Mouse (Mus musculus) testis, postnatal 14 days (tissue): Measurements from ENCODE around the gene March9.

ENCODE experiments used
- DNase-seq: peaks from one replicate; pipeline ENCODE4 v3.0.0; 2021; ENCODE audit warnings: low spot score

The March9 gene

DNA sequence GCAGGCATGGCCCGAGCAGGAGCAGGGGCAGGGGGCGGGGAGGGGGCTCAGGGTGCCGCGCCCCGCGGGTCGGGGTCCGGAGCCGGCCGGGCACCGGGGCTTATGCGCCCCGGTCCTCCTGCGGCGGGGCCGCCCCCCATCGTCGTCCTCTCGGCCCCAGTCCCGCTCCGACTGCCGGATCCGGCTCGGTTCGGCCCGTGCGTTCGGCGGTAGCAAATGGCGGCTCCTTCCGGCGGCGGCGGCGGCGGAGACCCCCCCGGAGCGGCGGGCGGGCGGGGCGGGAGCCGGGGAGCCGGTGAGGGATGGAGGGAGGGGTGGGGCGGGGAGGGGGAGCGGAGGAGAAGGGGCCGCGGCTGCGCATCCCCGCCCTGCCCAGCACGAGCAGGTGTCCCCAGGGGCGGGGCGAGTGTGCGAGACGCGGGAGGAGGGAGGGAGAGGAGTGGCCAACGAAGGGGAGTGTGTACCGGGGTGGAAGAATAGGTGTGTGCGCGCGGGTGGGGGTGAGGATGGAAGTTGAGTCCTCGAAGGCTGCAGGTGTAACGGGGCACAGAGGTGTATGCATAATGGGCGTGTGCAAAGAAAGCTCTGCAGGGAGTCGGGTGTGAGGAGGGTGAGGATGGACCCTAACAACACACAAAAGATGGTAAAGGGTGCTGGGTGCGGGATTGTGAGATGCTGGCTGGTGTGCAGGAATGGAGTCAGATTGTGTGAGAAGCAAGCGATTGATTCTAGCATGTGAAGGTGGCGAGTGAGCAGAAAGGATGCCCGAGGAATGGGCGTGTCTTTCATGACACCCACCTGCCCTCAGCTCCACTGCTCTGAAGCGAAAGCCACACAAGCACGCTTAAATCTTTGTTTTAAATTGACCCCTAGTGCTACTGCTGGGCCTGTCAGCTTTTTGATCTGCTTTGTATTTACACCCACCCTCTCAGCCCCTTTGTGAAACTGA lies at the start of gene March9:
Gene March9 (minus strand): TSS at position 217 of the 949 bp plus-strand sequence.
- peak; percentile 81 for DNase-seq

GRCm38 (mm10) chr10:127108262-127108583 lies 48.2 kb upstream of the March9 start:
- DNase-seq: no peak

- DNase-seq: no peak
Measured at GRCm38 (mm10) chr10:127107563-127108261, 47.7 kb upstream of the March9 start.

GRCm38 (mm10) chr10:127103631-127104030 lies 43.6 kb upstream of the March9 start:
- no peak for DNase-seq

DNA sequence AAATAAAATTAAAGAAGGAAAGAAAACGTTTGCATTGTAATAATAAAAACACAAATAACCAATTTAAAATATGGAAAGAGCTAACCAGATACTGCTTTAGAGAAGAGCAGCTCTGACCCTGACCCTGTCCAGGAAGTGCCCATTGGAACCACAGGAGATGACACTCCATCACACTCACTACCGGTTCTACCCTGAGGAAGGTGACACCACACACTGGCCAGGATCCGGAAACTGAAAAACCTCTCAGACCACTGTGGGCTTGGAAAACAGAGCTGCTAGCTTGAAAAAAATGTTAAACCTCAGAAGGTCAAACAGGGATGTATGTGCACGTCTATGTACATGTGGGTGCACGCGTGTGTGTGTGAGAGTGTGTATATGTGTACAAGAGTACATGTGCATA lies 41.2 kb upstream of the March9 start:
- DNase-seq: no peak

DNA sequence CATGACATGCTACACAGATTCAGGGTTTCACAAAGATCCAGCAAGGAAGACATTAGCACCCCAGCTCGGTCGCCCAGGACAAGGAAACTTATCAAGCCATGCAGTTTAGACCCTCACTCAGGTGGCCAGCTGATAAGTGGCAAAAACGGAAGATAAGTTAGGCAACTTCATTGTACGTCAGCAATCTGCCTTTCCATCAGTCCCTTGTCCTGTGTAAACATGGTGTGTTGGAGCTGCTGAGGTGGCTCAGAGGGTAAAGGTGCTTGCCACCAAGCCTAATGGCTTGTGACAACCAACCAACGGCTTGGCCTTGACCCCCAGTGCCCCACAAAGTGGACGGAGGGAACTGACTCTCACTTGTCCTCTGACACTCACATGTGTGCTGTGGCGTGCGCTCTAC lies 40.4 kb upstream of the March9 start:
- no peak for DNase-seq

GRCm38 (mm10) chr10:127099868-127100267 lies 39.9 kb upstream of the March9 start:
- no peak for DNase-seq

DNA sequence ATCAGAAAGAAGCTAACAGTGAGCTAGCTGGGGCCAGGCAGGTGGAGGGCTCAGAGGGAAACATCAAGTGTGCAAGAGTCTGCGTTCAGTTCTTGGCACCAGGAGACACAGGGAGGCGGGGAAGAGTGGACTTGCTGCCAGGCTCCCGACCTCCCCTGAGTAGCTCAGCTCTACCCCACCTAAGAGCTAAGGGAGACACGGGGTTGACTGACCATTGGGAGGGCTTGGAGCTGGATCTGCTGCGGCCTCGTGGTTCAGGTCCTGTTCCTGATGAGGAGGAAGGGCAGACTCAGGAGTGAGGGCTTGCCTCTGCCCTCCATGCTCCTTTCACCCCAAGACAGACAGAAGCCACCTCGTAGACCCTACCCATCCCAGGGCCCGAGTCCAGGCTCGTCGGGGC lies 39.2 kb upstream of the March9 start:
- no peak for DNase-seq

DNA sequence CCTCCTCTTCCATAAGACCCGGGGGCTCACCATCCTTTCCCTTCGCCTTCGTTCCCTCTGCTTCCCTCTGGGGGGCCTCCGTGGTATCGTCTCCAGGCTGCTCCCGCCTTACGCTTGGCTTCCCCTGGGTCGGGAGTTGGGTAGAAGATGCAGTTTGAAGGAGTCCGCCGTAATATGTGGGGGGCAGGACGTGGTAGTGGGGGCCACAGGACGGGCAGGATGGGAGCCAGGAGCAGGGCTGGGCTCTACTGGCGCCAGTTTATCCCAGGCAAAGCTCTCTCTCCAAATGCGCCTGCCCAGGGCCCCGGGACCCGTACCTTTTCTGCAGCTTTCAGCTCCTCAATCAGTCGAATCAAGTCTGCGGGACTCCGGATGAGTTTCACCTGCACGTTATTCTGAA lies 38.5 kb upstream of the March9 start:
- DNase-seq: no peak

DNA sequence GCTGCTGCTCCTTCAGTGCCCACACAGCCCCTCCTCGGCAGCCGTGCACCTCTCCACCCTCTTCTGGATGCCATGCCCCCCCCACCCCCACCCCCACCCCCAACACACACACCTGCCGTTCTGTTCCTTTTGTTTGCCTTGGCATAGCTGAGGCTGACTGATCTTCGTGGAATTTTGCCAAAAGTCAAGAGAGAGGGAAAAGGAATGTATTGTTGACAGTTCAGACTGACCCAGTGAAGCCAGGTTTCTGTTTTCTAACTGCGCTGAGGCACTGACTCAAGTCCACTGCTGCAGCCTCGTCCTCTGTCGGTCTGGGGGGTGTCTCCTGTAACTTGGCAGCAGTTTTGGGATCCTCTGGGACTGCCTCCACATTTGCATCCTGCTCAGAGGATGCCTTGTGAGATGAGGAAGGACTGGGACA lies 34.4 kb upstream of the March9 start:
- DNase-seq: no peak

- no peak for DNase-seq
Measured at GRCm38 (mm10) chr10:127092742-127093141, 32.8 kb upstream of the March9 start.

DNA sequence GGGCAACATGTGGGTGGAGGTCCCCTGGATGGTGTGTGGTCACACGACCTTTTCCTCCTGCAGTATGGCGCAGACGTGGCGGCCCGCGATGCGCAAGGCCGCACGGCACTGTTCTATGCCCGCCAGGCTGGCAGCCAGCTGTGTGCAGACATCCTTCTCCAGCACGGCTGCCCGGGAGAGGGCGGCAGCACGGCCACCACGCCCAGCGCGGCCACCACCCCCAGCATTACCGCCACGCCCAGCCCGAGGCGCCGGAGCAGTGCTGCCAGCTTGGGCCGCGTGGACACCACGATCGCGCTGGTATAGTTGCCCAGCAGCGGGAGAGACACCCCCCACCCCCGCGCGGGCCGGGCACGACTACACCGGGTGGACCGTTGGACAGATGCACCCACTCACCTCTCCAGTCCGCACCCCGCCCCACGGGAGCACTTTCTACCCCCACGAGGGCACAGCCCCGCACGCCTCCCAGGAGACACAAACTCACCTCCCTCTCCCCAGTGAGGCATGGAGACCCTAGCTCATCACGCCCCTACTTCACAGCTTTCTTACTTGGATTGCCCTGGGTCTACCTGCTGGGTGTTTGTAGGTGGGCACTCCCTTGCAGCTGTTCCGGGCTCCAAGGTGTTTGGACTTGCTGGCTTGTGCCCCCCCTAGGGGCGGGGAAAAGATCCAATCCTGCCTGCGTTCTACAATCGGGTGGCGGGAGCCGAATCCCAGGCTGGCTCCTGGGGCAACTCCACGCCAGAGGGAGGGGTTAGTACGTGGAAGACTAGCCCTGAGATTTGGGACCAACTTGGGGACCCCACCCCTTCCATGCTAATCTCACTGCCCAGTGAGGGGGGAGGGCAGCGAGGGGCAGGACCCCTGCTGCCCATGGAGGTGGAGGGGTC lies 31.8 kb upstream of the March9 start:
- DNase-seq: no peak

GRCm38 (mm10) chr10:127090560-127091411 lies 30.8 kb upstream of the March9 start:
- no peak for DNase-seq

DNA sequence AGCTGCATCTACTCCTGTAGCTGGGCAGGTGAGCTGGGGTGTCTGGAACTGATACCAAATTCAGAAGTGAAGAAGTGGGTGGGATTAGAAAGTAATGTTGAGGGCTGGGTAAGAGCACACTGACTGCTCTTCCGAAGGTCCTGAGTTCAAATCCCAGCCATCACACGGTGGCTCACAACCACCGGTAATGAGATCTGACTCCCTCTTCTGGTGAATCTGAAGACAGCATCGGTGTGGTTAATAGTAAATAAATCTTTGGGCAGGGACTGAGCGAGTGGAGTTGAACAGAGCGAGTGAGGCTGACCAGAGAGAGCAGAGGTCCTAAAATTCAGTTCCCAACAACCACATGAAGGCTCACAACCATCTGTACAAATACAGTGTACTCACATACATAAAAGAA lies 25.6 kb upstream of the March9 start:
- peak; percentile 3 for DNase-seq

DNA sequence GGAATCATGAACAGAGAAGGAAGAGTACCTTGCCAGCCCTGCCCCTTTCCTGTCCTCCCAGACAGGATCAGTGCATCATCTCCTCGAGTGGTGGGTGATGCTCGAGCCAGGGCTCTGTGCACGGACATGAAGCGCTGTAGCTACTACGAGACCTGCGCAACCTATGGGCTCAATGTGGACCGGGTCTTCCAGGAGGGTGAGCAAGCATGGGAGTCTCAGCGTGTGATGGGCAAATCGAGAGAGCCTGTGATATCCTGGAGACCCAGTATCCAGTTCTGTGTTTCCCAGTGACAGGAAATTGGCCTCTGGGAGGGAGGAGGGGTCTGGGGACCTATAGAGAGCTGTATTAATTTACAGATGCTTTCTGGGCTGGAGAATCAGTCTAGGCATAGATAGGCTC lies 25.1 kb upstream of the March9 start:
- DNase-seq: no peak

DNA sequence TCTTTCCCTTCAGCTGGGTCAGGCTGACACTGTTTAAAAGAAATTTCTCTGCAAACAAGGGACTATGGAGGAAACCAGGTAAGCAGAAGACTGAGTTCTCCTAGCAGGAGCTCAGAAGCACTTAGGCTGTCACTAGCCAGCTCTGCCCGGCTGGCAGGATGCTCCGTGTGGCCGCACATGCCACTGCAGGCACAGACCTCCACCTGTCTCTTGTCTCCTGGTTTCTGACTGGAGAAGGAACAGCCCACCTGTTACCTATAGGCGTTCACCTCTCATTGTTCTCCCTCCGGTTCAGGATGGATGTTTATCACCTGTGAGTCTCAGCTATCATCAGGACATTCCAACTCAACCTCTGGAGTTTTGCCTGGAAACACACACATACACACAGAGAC lies 23.9 kb upstream of the March9 start:
- DNase-seq: no peak

GRCm38 (mm10) chr10:127083292-127083914 lies 23.4 kb upstream of the March9 start:
- DNase-seq: no peak

- no peak for DNase-seq
Measured at GRCm38 (mm10) chr10:127081996-127082620, 22.1 kb upstream of the March9 start.

- no peak for DNase-seq
Measured at GRCm38 (mm10) chr10:127080901-127081780, 21.2 kb upstream of the March9 start.
